Mouse (Mus musculus) heart, adult 2 months (tissue): Measurements from ENCODE around the gene Galnt9. TPM values are rescaled to one million over a fixed set of nuclear protein-coding genes. Genes with fewer than 3 reads are reported as not detected.

Experiments used
- DNase-seq, 2 experiments: peaks; one replicate each; pipeline ENCODE4 v3.0.0; 2021
- H3K27ac ChIP-seq: fragments of 200-600 bp; 2 replicates; pipeline ENCODE4 v1.8.1; 2022
- H3K27me3 ChIP-seq: fragments of 200-500 bp; 2 replicates; pipeline ENCODE4 v1.6.1; 2012; ENCODE audit warnings: mild to moderate bottlenecking, low read length, inconsistent platforms, mixed read lengths; ENCODE audit not compliant: control insufficient read depth, insufficient read depth
- H3K36me3 ChIP-seq: fragments of 200-500 bp; 2 replicates; pipeline ENCODE4 v1.6.1; 2012; ENCODE audit warnings: low read length, inconsistent platforms; ENCODE audit not compliant: control insufficient read depth, insufficient read depth
- H3K4me1 ChIP-seq: fragments of 200-500 bp; 2 replicates; pipeline ENCODE4 v1.6.1; 2011; ENCODE audit warnings: low read length; ENCODE audit not compliant: control insufficient read depth, insufficient read depth
- H3K4me3 ChIP-seq: fragments of 200-600 bp; 2 replicates; pipeline ENCODE4 v1.8.1; 2022
- H3K79me2 ChIP-seq: fragments of 200-500 bp; replicated peaks from 2 replicates; pipeline ENCODE4 v1.6.1; 2012; ENCODE audit warnings: mild to moderate bottlenecking, inconsistent platforms, low read length, moderate library complexity, mixed read lengths; ENCODE audit not compliant: control insufficient read depth, insufficient read depth
- H3K9ac ChIP-seq: fragments of 200-500 bp; 2 replicates; pipeline ENCODE4 v1.6.1; 2012; ENCODE audit warnings: low read depth, mild to moderate bottlenecking, control low read depth, inconsistent platforms, low read length, mixed read lengths
- CTCF ChIP-seq: fragments of 200-600 bp; IDR thresholded peaks from 2 replicates; pipeline ENCODE4 v1.8.1; 2022; ENCODE audit warnings: antibody characterized with exemption, mild to moderate bottlenecking, moderate library complexity
- EP300 ChIP-seq: fragments of 200-500 bp; IDR thresholded peaks from 2 replicates; pipeline ENCODE4 v1.6.1; 2011; ENCODE audit warnings: low read depth, low read length, control low read depth; ENCODE audit not compliant: insufficient read depth
- POLR2A ChIP-seq: fragments of 200-500 bp; IDR thresholded peaks from 2 replicates; pipeline ENCODE4 v1.6.1; 2011; ENCODE audit warnings: mild to moderate bottlenecking, low read depth, low read length, control low read depth; ENCODE audit not compliant: insufficient read depth
- WGBS: fragments of 180-500 bp; shearing (Covaris S2); methylation state at CpG from one replicate; pipeline ENCODE4 v1.1.7; 2018; 5-methylcytosine and 5-hydroxymethylcytosine counted together
- intact Hi-C: fragments of 180-260 bp; cut with DNase I; formaldehyde crosslinking; loops from one replicate; pipeline ENCODE4 v1.15.1; 2025
- polyA plus RNA-seq: library from polyadenylated mRNA; depleted of rRNA; stranded (reverse); fragments of >200 nt; gene quantifications from 2 replicates; pipeline ENCODE4 v1.2.3, GENCODE M21; 2012
- total RNA-seq, 2 experiments: library from RNA; stranded (reverse); gene quantifications; 2 replicates each; pipeline ENCODE4 v1.2.3; 2021

Gene Galnt9
- total and polyA plus RNA-seq, 3 experiments: 0.20 TPM; not detected in 2

DNA sequence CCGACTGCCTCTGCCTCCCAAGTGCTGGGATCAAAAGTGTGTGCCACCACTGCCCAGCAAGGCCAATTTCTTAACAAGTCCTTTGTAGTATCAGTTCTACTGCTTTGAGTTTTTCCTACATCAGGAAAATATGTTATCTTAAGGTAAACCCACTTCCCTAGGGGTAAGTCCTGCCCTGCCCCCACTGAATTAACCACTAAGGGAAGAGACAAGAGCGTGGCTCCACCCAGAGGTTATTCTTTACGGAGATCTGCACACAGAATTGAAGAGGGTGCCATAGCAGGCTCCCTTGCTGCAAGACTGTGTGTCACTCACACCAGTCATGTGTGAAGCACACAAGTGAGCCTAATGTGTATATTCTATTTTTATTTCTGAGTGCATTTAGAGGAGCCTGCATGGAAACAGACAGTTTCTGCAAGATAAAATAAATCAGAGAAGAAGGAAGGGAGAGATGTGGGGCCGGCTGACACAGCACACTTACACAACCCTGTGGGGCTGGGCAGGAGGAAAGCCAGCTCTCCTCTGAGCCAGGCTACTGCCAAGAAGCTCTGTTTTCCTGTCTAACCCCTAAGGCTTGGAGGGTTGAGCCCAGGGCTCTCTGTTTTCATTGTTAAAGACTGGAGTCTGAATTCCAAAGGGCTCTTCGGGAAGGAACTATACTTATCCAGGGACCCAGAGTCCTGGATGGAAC, 61.5 kb downstream of the Galnt9 start:
- H3K27me3 ChIP-seq: no peaks in the 10 kb centered on the region; the same call in 1 of the 2 replicates
- no peak overlapping the region for H3K4me3 ChIP-seq
- intact Hi-C loops: no loop called here
- H3K79me2 ChIP-seq: no peaks in the 10 kb centered on the region
- H3K27ac ChIP-seq: no peak overlapping the region
- H3K9ac ChIP-seq: no peak overlapping the region
- TF ChIP-seq POLR2A: no peak
- TF ChIP-seq CTCF: no peak
- TF ChIP-seq EP300: no peak
- H3K4me1 ChIP-seq: no peaks in the 10 kb centered on the region
- WGBS: 38% methylated on average over 5 of the region's 5 CpGs
- H3K36me3 ChIP-seq: no peaks in the 10 kb centered on the region
- DNase-seq: no peak

DNA sequence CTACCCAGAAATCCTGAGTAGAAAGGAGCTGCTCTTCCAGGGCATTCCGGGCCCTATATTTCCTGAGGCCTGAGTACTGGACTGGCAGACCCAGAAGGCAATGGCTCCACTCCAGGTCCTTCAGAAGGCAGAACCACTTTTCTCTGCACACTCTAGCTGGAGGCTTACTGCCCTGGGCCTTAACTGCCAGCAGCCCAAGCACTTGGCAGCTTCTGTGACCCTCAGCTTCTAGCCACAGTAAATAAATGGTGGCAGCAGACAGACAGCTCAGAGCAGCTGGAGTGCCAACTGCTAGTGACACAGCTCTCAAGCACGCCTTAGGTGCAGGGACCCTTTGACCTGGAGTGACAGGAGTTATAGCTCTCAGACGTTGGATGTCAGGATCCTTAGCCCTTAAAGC, 63.6 kb downstream of the Galnt9 start:
- DNase-seq: no peak
- H3K27ac ChIP-seq: no peak overlapping the region
- TF ChIP-seq EP300 (no peak), CTCF (no peak), POLR2A (no peak)
- WGBS: 60% methylated on average over 3 of the region's 3 CpGs
- H3K9ac ChIP-seq: no peak overlapping the region
- H3K4me3 ChIP-seq: no peak overlapping the region
- no peaks in the 10 kb centered on the region for H3K79me2 ChIP-seq
- no peaks in the 10 kb centered on the region; the same call in 1 of the 2 replicates for H3K27me3 ChIP-seq
- H3K4me1 ChIP-seq: no peaks in the 10 kb centered on the region
- intact Hi-C loops: no loop called here
- H3K36me3 ChIP-seq: no peaks in the 10 kb centered on the region

GRCm38 (mm10) chr5:110608336-110608735, 64.2 kb downstream of the Galnt9 start:
- no peaks in the 10 kb centered on the region for H3K4me1 ChIP-seq
- H3K79me2 ChIP-seq: no peaks in the 10 kb centered on the region
- intact Hi-C loops: no loop called here
- H3K36me3 ChIP-seq: no peaks in the 10 kb centered on the region
- H3K27me3 ChIP-seq: no peaks in the 10 kb centered on the region; the same call in 1 of the 2 replicates
- WGBS: 73% methylated on average over 6 of the region's 6 CpGs
- no peak for DNase-seq
- no peak for TF ChIP-seq POLR2A
- TF ChIP-seq CTCF: no peak
- no peak for TF ChIP-seq EP300
- no peak overlapping the region for H3K9ac ChIP-seq
- no peak overlapping the region for H3K4me3 ChIP-seq
- no peak overlapping the region for H3K27ac ChIP-seq

DNA sequence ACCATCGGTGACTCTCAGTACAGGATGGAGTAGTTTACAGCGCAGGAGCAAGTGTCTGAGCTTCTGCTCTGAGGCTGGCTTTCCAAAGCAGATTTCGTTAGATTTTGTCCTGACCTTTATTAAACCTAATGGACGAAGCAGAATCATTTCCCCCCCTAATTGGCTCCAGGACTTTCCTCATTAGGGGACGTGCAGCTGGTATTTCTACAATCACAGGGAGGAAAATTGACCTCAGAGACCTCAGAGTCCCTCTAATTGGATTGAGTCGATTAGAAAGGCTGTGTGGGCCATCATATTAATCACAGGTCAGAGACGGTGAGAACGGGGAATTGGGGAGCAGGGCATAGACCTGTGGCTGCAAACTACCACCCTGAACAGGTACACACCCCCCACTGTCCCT, 64.8 kb downstream of the Galnt9 start:
- WGBS: 70% methylated on average over 8 of the region's 8 CpGs
- Histone ChIP-seq H3K27me3 (no peaks in the 10 kb centered on the region; the same call in 1 of the 2 replicates), H3K36me3 (no peaks in the 10 kb centered on the region), H3K9ac (no peak overlapping the region), H3K27ac (no peak overlapping the region), H3K4me3 (no peak overlapping the region), H3K4me1 (no peaks in the 10 kb centered on the region), H3K79me2 (no peaks in the 10 kb centered on the region)
- DNase-seq: no peak
- TF ChIP-seq POLR2A: no peak
- no peak for TF ChIP-seq CTCF
- TF ChIP-seq EP300: no peak
- intact Hi-C loops: no loop called here

GRCm38 (mm10) chr5:110609425-110609824, 65.3 kb downstream of the Galnt9 start:
- TF ChIP-seq POLR2A: no peak
- no peak for TF ChIP-seq EP300
- Histone ChIP-seq H3K9ac (no peak overlapping the region), H3K4me1 (no peaks in the 10 kb centered on the region), H3K79me2 (no peaks in the 10 kb centered on the region), H3K36me3 (no peaks in the 10 kb centered on the region), H3K27me3 (no peaks in the 10 kb centered on the region; the same call in 1 of the 2 replicates), H3K27ac (no peak overlapping the region), H3K4me3 (no peak overlapping the region)
- intact Hi-C loops: no loop called here
- DNase-seq: no peak
- 76% methylated on average over 3 of the region's 3 CpGs for WGBS

- no peak overlapping the region for H3K27ac ChIP-seq
- WGBS: 66% methylated on average over 5 of the region's 5 CpGs
- TF ChIP-seq POLR2A: no peak
- TF ChIP-seq CTCF: no peak
- no peak for TF ChIP-seq EP300
- no peaks in the 10 kb centered on the region for H3K36me3 ChIP-seq
- DNase-seq: no peak
- no peaks in the 10 kb centered on the region; the same call in 1 of the 2 replicates for H3K27me3 ChIP-seq
- H3K4me1 ChIP-seq: no peaks in the 10 kb centered on the region
- H3K9ac ChIP-seq: no peak overlapping the region
- no peaks in the 10 kb centered on the region for H3K79me2 ChIP-seq
- no peak overlapping the region for H3K4me3 ChIP-seq
- intact Hi-C loops: no loop called here
These were observed 65.7 kb downstream of the Galnt9 start for GRCm38 (mm10) chr5:110609868-110610267.
